Mouse (Mus musculus): ENCODE measurements around the gene Macrod2.

DNA sequence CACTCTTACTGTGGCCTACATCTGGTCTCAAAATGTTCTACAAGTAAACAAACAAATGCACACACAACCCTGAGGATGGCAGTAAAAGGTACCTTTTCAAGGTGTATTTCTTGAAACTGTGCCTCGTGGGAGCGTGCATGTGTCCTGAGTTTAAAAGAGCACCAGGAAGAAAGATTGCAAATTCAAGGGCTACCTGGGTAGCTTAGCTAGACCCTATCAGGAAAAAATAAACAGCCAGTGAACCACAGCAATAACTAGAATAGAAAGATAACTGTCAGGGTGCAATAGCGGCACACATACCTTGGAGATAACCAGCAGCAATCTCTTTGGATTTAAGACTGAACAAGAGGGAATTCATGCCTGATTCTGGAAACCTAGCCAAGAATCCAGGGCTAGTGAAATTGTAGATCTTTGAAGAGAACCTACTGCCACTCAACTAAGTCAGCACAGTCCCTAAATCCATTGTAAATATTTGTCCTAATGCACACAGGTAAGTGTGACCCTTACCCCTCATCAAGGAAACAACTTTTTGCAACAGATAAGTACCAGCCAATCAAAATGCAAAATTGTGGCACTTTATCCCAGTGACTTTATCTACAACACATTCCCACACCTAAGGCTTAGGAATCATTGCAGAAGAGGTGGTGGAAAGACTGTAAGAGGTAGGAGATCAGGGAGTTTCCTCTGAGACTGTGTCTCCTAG lies 590.7 kb downstream of the Macrod2 start:
- TF ChIP-seq CTCF (IDR thresholded peaks at IDR 0.05; ENCODE audit: control insufficient read depth, insufficient read depth, insufficient replicate concordance, low read depth, low read length) (no peak), POLR2A (IDR thresholded peaks at IDR 0.05; ENCODE audit: control insufficient read depth, low read depth, low read length) (no peak)

Measured in testis, adult 2 months (tissue).